Mouse (Mus musculus) liver, embryonic 14.5 days (tissue): ENCODE results near the gene Rnasek. TPM values are rescaled to one million over a fixed set of nuclear protein-coding genes. Genes with fewer than 3 reads are reported as not detected.
A peak's percentile ranks its signal among the peaks of the same experiment; 100 is the strongest.

Experiments
- ATAC-seq: fragments of 200-750 bp; cut with Nextera tagmentation; 2 replicates; pipeline ENCODE4 v1.8.0; 2017; ENCODE audit warnings: moderate number of reproducible peaks, mild to moderate bottlenecking, moderate library complexity; ENCODE audit not compliant: insufficient read depth
- DNase-seq, 3 experiments: peaks; one replicate each; pipeline ENCODE4 v3.0.0-alpha.2; 2012 to 2013; ENCODE audit warnings: low read depth in 3 of 3, low spot score in 3 of 3
- H3K27ac ChIP-seq: fragments of 300-500 bp; sonication (generic); 2 replicates; pipeline ENCODE4 v1.5.1; 2014; ENCODE audit warnings: moderate library complexity, mild to moderate bottlenecking, control low read depth, inconsistent platforms
- H3K27me3 ChIP-seq: fragments of 300-500 bp; sonication (generic); 2 replicates; pipeline ENCODE4 v1.6.1; 2014; ENCODE audit warnings: mild to moderate bottlenecking, low read length, moderate library complexity; ENCODE audit not compliant: control insufficient read depth, insufficient read depth
- H3K36me3 ChIP-seq: fragments of 300-500 bp; sonication (generic); replicated peaks from 2 replicates; pipeline ENCODE4 v1.6.1; 2014; ENCODE audit warnings: low read depth; ENCODE audit not compliant: control insufficient read depth, insufficient read depth
- H3K4me1 ChIP-seq, 2 experiments: fragments of 200-500 bp in 1 of 2; fragments of 300-500 bp in 1 of 2; sonication (generic) in 1 of 2; replicated peaks; 2 replicates each; pipeline ENCODE4 v1.6.1; 2012 to 2014; ENCODE audit warnings: antibody characterized with exemption in 1 of 2, inconsistent platforms in 1 of 2, low read length in 1 of 2; ENCODE audit not compliant: control insufficient read depth in 2 of 2, insufficient read depth in 2 of 2
- H3K4me2 ChIP-seq: fragments of 300-500 bp; sonication (generic); 2 replicates; pipeline ENCODE4 v1.6.1; 2014; ENCODE audit warnings: low read depth, mild to moderate bottlenecking, control low read depth, moderate library complexity
- H3K4me3 ChIP-seq, 2 experiments: fragments of 200-500 bp in 1 of 2; fragments of 300-500 bp in 1 of 2; sonication (generic) in 1 of 2; 2 replicates each; pipeline ENCODE4 v1.5.1; 2012 to 2014; ENCODE audit warnings: low read depth in 2 of 2, low read length in 2 of 2, mild to moderate bottlenecking in 2 of 2, control low read depth in 1 of 2, inconsistent platforms in 1 of 2, moderate library complexity in 1 of 2; ENCODE audit not compliant: insufficient read depth in 1 of 2
- H3K9ac ChIP-seq: fragments of 300-500 bp; sonication (generic); replicated peaks from 2 replicates; pipeline ENCODE4 v1.6.1; 2014; ENCODE audit warnings: mild to moderate bottlenecking, control low read depth, moderate library complexity
- H3K9me3 ChIP-seq: fragments of 300-500 bp; sonication (generic); 2 replicates; pipeline ENCODE4 v1.6.1; 2016; ENCODE audit warnings: low read length, mixed read lengths; ENCODE audit not compliant: control insufficient read depth
- CTCF ChIP-seq: IDR thresholded peaks from 2 replicates; pipeline ENCODE4 v1.5.1; 2016; ENCODE audit warnings: antibody characterized with exemption, low read depth, control low read depth
- EP300 ChIP-seq: IDR thresholded peaks from 2 replicates; pipeline ENCODE4 v1.6.1; 2016; ENCODE audit warnings: antibody characterized with exemption, low read depth
- WGBS: fragments of 180-500 bp; shearing (Covaris S2); extraction: QIAGEN DNeasy Blood & Tissue Kit; methylation state at CpG from one replicate; pipeline ENCODE4 v1.1.7; 2014; ENCODE audit not compliant: insufficient replicate concordance; 5-methylcytosine and 5-hydroxymethylcytosine counted together
- polyA plus RNA-seq, 2 experiments: library from polyadenylated mRNA; depleted of rRNA in 1 of 2; stranded (reverse) in 1 of 2; unstranded in 1 of 2; fragments of >200 nt; fragmentation: Nextera tagmentation in 1 of 2; extraction: Ambion mirVana in 1 of 2; gene quantifications; 2 replicates each; pipeline versions ENCODE4 v1.2.1 to v1.2.3; 2012 to 2014

Rnasek gene
- polyA plus RNA-seq, 2 experiments, result 29.9 to 124 TPM

DNA sequence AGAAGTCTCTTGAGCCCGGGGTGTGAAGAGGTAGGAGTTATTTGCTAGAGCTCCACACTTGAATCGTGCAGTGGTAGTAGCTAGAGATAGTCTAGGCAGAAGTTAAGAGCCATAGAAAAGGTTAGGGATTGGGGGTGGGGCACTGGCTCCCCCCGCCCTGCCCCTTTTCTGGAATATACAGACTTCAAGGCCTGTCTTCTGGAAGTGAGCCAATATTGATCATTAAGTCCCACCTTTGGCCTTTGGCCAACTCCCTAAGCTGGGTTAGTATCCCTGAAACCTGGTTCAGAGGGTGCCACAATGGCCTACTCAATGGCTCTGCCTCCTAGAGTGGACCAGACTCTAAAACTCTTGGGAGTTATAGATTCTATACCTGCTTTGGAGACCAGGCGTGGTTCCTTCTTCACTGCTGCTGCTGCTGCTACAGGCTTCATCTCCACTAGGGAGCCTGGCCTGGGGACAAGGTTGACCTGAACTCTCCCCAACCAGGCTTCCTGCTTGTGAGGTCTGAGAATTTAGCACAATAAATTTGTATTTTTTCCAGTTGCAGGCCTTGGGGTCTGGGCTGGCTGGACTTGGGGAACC is 11.9 kb downstream of the Rnasek start:
- H3K27me3 ChIP-seq, result peaks cover 20% of the 10 kb centered on the region
- H3K9ac ChIP-seq, result no peak overlapping the region; the same call in 1 of the 2 replicates
- no peak for DNase-seq
- 62% methylated on average over 4 of the region's 4 CpGs for WGBS
- TF ChIP-seq EP300, result no peak
- TF ChIP-seq CTCF, result no peak
- H3K4me2 ChIP-seq, result peak overlapping the region; percentile 87
- no peaks in the 10 kb centered on the region for H3K36me3 ChIP-seq
- H3K9me3 ChIP-seq, result no peaks in the 10 kb centered on the region
- H3K4me3 ChIP-seq, result no peak overlapping the region
- no peak for ATAC-seq
- peaks cover 36 to 38% of the 10 kb centered on the region in 2 experiments for H3K4me1 ChIP-seq
- H3K27ac ChIP-seq, result no peak overlapping the region

DNA sequence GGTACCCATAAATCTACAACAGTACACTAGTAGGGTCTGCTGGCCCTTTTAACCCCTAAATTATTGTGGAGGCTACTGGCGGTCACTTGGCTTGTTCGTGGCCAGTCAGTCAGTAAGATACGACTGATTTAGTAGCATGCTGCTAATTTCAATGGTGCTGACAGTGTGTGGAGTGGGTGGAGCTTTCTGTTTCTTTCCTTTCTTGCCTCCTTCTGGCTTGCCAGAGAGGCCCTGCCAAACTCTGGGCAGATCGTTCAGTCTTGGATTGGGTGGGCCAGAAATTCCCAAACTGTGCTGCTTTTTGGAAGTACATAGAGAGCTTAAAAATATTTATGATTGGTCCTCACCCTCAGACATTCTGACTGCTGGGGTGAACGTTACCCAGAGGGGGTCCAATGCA is 12.5 kb downstream of the Rnasek start:
- Histone ChIP-seq H3K9ac (peak overlapping the region; percentile 3; the same call in 1 of the 2 replicates), H3K36me3 (no peaks in the 10 kb centered on the region), H3K4me1 (peaks cover 41 to 44% of the 10 kb centered on the region in 2 experiments), H3K9me3 (no peaks in the 10 kb centered on the region), H3K27ac (no peak overlapping the region; the same call in 1 of the 2 replicates), H3K4me2 (peak overlapping the region; percentile 53), H3K27me3 (peaks cover 20% of the 10 kb centered on the region), H3K4me3 (0 out of 4 replicates have a peak overlapping the region, but pooled peaks of 1 of the 2 experiments have one; percentile 21)
- ATAC-seq (no peak), DNase-seq (no peak)
- 45% methylated on average over 5 of the region's 5 CpGs for WGBS
- no peak for TF ChIP-seq EP300
- TF ChIP-seq CTCF, result no peak

- H3K27ac ChIP-seq, result no peak overlapping the region; the same call in 1 of the 2 replicates
- no peaks in the 10 kb centered on the region for H3K36me3 ChIP-seq
- no peak for TF ChIP-seq EP300
- TF ChIP-seq CTCF, result no peak
- peaks cover 43 to 47% of the 10 kb centered on the region in 2 experiments for H3K4me1 ChIP-seq
- 31% methylated on average over 18 of the region's 18 CpGs for WGBS
- DNase-seq (no peak), ATAC-seq (no peak)
- peak overlapping the region; percentile 12; the same call in 1 of the 2 replicates for H3K9ac ChIP-seq
- H3K4me3 ChIP-seq, result peak overlapping the region; percentile 21; a peak in 3 of 4 replicates
- peaks cover 20% of the 10 kb centered on the region for H3K27me3 ChIP-seq
- H3K9me3 ChIP-seq, result no peaks in the 10 kb centered on the region
- H3K4me2 ChIP-seq, result peak overlapping the region; percentile 53
These were observed 13.1 kb downstream of the Rnasek start for GRCm38 (mm10) chr11:70226602-70226890.

- TF ChIP-seq EP300, result no peak
- peak; percentile 18; the same call in 1 of the 2 replicates for TF ChIP-seq CTCF
- Histone ChIP-seq H3K4me1 (peaks cover 43 to 47% of the 10 kb centered on the region in 2 experiments), H3K27ac (no peak overlapping the region), H3K27me3 (peaks cover 20% of the 10 kb centered on the region), H3K36me3 (no peaks in the 10 kb centered on the region), H3K9me3 (no peaks in the 10 kb centered on the region), H3K9ac (peak overlapping the region; percentile 12; the same call in 1 of the 2 replicates), H3K4me3 (peak overlapping the region; percentile 21; a peak in 3 of 4 replicates), H3K4me2 (peak overlapping the region; percentile 53)
- 44% methylated on average over 27 of the region's 27 CpGs for WGBS
- DNase-seq (no peak), ATAC-seq (no peak)
These were observed 13.6 kb downstream of the Rnasek start for GRCm38 (mm10) chr11:70225798-70226601.

DNA sequence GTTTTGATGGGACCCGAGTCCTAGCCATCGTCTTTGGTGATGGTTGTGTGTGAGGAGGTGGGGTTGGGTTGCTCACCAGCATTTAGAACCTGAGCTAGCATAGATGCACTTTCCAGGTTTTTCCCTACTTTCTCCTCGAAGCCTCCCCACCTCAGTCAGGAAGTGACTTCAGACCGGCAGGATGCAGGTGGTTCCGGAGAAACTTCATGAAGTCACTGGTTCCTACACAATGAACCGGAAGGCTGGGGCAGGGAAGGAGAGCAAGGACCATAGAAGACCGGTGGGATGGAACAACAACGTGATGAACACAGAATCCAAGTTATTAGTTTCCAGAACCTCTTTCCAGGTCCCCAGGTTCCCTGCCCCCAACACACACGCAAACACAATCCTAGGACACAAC is 15.9 kb downstream of the Rnasek start:
- Histone ChIP-seq H3K4me2 (no peak overlapping the region), H3K27ac (no peak overlapping the region; the same call in 1 of the 2 replicates), H3K9ac (no peak overlapping the region), H3K4me1 (peaks cover 41 to 45% of the 10 kb centered on the region in 2 experiments), H3K36me3 (no peaks in the 10 kb centered on the region), H3K27me3 (peaks cover 5% of the 10 kb centered on the region), H3K4me3 (no peak overlapping the region), H3K9me3 (no peaks in the 10 kb centered on the region)
- TF ChIP-seq CTCF (no peak), EP300 (no peak)
- DNase-seq (no peak), ATAC-seq (no peak)
- 38% methylated on average over 9 of the region's 9 CpGs for WGBS
